Mouse (Mus musculus) left cerebral cortex, adult 9 months (tissue): ENCODE data around the gene Eef1akmt1.

Source experiments
- DNase-seq, 2 experiments: peaks; one replicate each; pipeline ENCODE4 v3.0.0; 2022; ENCODE audit warnings: low spot score in 2 of 2

The Eef1akmt1 gene

DNA sequence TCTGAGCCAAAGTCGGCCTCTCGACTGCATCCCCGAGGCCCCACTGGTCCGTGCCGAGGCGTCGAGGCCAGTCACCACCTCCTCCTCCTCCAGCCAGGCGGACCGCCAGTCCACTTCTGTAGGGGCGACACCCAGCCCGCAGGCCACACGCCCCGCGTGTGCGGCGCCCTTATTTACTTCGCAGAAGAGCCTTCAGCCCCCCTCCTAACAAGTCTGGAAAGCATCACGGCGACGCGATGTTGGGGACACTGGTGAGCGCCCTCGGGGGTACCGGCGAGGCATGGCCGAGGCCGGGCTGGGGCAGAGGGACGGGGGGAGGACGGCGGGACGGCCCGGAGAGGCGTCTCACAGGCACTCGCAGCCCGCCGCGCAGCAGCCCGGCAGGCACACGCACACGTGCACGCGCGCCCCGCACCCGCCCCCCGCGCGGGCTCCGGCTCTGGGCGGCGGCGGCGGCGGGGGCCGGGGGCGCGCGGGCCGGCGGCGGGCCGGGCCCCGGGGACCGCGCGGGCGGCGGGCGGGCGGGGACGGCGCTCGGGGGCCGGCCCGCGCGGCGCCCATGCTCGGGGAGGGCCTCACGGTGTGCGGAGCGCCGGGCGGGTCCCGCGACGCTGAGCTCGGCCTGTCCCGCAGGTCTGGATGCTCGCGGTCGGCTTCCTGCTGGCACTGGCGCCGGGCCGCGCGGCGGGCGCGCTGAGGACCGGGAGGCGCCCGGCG, 46.6 kb downstream of the Eef1akmt1 start, which contains the start of gene Il17d:
Gene Il17d (plus strand): TSS at position 107 of the 717 bp plus-strand sequence.
- no peak for DNase-seq

DNA sequence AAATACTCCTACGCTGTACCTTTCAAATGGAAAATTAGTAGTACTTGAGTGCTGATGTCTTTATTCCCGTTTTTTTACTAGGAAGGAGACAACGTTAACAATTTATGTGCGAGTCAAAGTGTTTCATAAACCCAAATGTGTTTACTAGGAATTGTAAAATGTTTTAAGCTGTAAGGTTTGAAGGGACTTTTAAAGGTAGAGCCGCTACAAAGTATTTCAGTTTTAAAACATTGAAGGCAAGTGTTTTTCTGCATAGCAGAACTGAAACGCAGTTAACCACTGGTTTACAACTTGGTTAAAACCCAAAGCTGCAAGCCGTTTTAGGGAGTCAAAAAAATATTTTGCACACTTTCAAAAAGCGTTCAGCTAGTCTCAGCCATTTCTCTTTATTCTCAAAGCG, 47.6 kb downstream of the Eef1akmt1 start:
- no peak for DNase-seq

DNA sequence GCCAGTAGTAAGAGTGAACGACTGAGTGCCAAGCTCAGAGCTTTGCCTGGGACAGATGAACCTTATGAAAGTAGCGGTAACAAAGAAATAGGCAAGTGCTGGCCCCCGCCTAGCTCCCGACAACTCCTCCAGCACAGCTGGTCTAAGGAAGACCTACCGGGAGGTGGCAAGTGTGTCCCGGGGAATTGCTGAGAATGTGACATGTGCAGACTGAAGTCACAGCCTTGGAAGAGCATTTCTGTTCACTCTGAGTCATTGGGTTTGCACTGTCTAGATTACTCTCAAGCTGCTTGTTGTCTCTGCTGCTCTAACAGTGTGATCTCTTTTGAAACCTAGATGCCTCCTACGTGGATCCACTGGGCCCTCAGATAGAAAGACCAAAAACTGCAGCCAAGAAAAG, 54.4 kb downstream of the Eef1akmt1 start:
- DNase-seq = peak in 1 of 2 experiments; percentile 56

DNA sequence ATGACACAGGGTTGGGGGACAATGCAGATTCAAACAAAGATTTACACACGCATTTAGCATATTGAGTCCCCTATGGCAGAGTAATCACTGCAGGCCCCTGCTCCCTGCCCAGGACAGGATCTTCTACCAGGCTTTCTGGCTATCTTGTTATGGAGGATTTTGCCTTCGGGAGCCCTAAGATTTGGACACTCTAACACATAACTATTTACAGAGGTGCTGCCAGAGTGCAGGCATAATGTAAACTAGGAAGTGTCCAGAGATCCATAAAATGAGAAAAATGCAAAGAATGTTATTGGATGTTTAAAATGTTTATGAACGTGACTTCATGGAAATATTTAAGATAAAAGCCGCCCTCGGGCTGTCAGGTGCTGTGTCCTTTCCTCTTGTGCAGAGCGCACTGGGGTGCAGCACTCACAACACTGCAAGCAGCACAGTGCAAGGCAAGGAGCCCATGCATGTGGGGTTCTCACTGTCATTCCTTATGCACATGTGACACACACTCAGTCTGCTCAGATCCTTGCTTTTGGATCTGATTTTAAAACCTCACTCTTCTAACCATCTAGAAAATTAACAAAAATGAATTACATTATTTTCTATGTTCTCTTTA, 56.2 kb downstream of the Eef1akmt1 start:
- DNase-seq = no peak

GRCm38 (mm10) chr14:57509554-57509953, 61.9 kb downstream of the Eef1akmt1 start:
- DNase-seq = peak in 1 of 2 experiments; percentile 43

DNA sequence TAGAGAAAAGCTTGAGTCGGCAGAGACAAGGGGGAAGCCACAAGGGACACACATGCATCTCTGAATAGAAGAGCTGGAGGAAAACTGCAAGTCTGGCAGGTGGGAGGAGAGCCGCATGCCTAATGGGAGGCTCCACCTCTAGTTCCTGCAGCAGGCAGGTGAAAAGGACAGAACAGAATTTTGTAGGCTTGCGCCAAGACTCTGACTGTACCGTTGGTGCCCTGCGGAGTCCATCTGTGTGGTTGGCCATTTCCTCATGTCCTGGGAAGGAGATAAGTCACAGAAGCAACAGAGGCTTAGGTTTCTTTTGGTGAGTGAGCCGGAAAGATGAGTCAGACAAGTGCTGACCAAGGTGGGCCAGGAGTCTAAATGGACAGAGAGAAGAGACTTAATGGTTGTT, 67.7 kb downstream of the Eef1akmt1 start:
- no peak for DNase-seq
